Mouse (Mus musculus): ENCODE results near the gene Elp6. TPM values are rescaled to one million over a fixed set of nuclear protein-coding genes. Genes with fewer than 3 reads are reported as not detected.

Elp6 gene
- polyA plus RNA-seq, 1 experiment from 2014 or later: 22.9 TPM

GRCm38 (mm10) chr9:110287321-110287924, 17.6 kb upstream of the Elp6 start:
- no peak overlapping the region for H3K4me2 ChIP-seq
- WGBS: 67% methylated on average over 7 of the region's 7 CpGs

DNA sequence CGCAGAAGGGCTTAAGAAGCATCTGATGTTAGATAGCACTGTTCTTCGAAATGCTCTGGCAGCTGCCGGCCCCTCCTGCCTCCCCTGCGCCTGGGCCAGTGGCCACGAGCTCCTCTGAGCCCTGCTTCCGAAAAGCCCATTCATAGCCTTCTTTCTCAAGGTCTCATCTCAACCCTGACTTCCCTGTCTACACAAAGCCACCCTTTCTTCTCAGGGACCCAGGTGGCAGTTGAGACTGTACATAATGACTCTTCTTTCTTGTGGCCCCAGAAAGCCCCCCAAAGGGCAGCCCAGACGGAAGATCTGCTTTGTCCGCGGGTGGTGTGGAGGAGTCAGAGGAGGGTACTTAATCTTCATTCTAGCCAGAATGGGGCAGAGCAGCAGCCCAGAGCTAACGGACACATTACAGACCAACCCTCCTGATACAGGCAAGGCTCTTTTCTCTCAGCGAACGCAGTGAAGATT, 11.7 kb upstream of the Elp6 start:
- Histone ChIP-seq H3K36me3 (no peaks in the 10 kb centered on the region), H3K4me3 (no peak overlapping the region), H3K27ac (no peak overlapping the region), H3K9me3 (no peaks in the 10 kb centered on the region), H3K9ac (no peak overlapping the region), H3K4me1 (no peaks in the 10 kb centered on the region), H3K27me3 (no peaks in the 10 kb centered on the region), H3K4me2 (no peak overlapping the region)
- ATAC-seq (ENCODE audit: insufficient number of reproducible peaks, low FRiP score, low TSS enrichment, low read depth): no peak
- 72% methylated on average over 12 of the region's 12 CpGs for WGBS

More at GRCm38 (mm10) chr9:110287321-110287924, 17.6 kb upstream of the Elp6 start:
- Histone ChIP-seq H3K27me3 (no peaks in the 10 kb centered on the region), H3K4me3 (no peak overlapping the region), H3K27ac (no peak overlapping the region), H3K9me3 (no peaks in the 10 kb centered on the region), H3K4me1 (no peaks in the 10 kb centered on the region), H3K36me3 (no peaks in the 10 kb centered on the region), H3K9ac (no peak overlapping the region)
- no peak for ATAC-seq (ENCODE audit: insufficient number of reproducible peaks, low FRiP score, low TSS enrichment, low read depth)

DNA sequence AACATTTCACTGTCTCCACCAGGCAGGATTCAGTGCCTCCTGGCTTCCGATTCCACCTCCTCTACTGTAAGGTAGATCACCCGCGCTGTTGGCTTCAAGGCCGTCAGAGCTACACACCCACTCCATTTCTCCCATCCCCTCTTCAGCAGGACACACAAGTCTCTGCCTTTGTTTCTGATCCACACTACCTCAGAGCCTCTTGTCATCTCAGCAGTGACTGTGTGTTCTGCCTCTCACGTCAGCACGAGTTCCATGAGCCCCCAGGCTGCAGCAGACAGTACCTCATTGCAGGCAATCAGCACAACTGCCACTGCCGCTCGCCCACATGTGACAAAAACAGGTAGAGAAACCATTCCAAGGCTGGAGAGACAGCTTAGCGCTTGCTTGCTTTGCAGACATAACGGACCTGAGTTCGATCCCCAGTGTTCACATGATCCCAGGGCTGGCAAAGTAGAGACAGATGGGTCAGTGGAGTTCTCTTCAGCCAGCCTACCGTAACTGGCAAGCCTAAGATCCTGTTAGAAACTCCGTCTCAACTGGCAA, 11.0 kb upstream of the Elp6 start:
- Histone ChIP-seq H3K9ac (no peak overlapping the region), H3K4me1 (no peaks in the 10 kb centered on the region)
- 81% methylated on average over 13 of the region's 13 CpGs for WGBS

DNA sequence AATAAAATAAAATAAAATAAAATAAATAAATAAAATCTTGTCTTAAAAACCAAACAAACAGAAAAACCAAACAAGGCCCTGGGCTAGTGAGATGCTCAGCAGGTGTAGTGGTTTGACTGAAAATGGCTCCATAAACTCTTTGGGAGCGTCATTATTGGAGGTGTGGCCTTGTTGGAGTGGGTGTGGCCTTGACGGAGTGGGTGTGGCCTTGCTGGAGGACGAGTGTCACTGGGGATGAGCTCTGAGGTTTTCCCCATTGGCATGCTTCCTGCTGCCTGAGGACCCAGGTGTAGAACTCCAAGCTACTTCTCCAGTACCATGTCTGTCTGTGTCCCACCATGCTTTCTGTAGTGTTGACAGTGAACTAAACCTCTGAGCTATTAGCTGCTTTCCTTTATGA, 10.2 kb upstream of the Elp6 start:
- no peaks in the 10 kb centered on the region for H3K27me3 ChIP-seq
- no peaks in the 10 kb centered on the region for H3K36me3 ChIP-seq
- no peaks in the 10 kb centered on the region for H3K4me1 ChIP-seq
- no peak overlapping the region for H3K27ac ChIP-seq
- 38% methylated on average over 3 of the region's 3 CpGs for WGBS
- no peak overlapping the region for H3K4me2 ChIP-seq
- ATAC-seq (ENCODE audit: insufficient number of reproducible peaks, low FRiP score, low TSS enrichment, low read depth): no peak; the same call in 1 of the 2 replicates
- H3K9me3 ChIP-seq: no peaks in the 10 kb centered on the region
- H3K9ac ChIP-seq: no peak overlapping the region
- no peak overlapping the region for H3K4me3 ChIP-seq

More for the DNA sequence above, 11.0 kb upstream of the Elp6 start:
- Histone ChIP-seq H3K27me3 (no peaks in the 10 kb centered on the region), H3K9me3 (no peaks in the 10 kb centered on the region), H3K4me2 (no peak overlapping the region), H3K27ac (no peak overlapping the region), H3K4me3 (no peak overlapping the region), H3K36me3 (no peaks in the 10 kb centered on the region)
- no peak for ATAC-seq (ENCODE audit: insufficient number of reproducible peaks, low FRiP score, low TSS enrichment, low read depth)

GRCm38 (mm10) chr9:110296867-110297627, 7.9 kb upstream of the Elp6 start:
- WGBS: 4% methylated on average over 5 of the region's 5 CpGs
- Histone ChIP-seq H3K4me2 (no peak overlapping the region), H3K9me3 (no peaks in the 10 kb centered on the region), H3K9ac (no peak overlapping the region), H3K36me3 (no peaks in the 10 kb centered on the region), H3K4me1 (no peaks in the 10 kb centered on the region), H3K27me3 (no peaks in the 10 kb centered on the region), H3K4me3 (no peak overlapping the region), H3K27ac (no peak overlapping the region)
- ATAC-seq (ENCODE audit: insufficient number of reproducible peaks, low FRiP score, low TSS enrichment, low read depth): no peak

GRCm38 (mm10) chr9:110304516-110304915, 457 bp upstream of the Elp6 start:
- H3K27me3 ChIP-seq: no peaks in the 10 kb centered on the region
- 3% methylated on average over 4 of the region's 4 CpGs for WGBS
- peak overlapping the region; percentile 96 for H3K27ac ChIP-seq
- no peaks in the 10 kb centered on the region for H3K9me3 ChIP-seq
- ATAC-seq (ENCODE audit: insufficient number of reproducible peaks, low FRiP score, low TSS enrichment, low read depth): no peak
- H3K4me3 ChIP-seq: peak overlapping the region; percentile 64
- peaks cover 8% of the 10 kb centered on the region for H3K4me1 ChIP-seq
- H3K9ac ChIP-seq: peak overlapping the region; percentile 37; the same call in 1 of the 2 replicates
- H3K36me3 ChIP-seq: no peaks in the 10 kb centered on the region
- H3K4me2 ChIP-seq: peak overlapping the region; percentile 78

- ATAC-seq (ENCODE audit: insufficient number of reproducible peaks, low FRiP score, low TSS enrichment, low read depth): no peak
- Histone ChIP-seq H3K27ac (no peak overlapping the region; the same call in 1 of the 2 replicates), H3K9ac (no peak overlapping the region), H3K9me3 (no peaks in the 10 kb centered on the region), H3K4me3 (0 out of 2 replicates have a peak overlapping the region, but pooled peaks have one; percentile 64), H3K27me3 (no peaks in the 10 kb centered on the region), H3K4me2 (peak overlapping the region; percentile 48; the same call in 1 of the 2 replicates), H3K36me3 (peaks cover 14% of the 10 kb centered on the region), H3K4me1 (peaks cover 8% of the 10 kb centered on the region)
- 89% methylated on average over 5 of the region's 5 CpGs for WGBS
Observed at GRCm38 (mm10) chr9:110306371-110306770, 1.4 kb downstream of the Elp6 start.

GRCm38 (mm10) chr9:110314706-110315105, 9.7 kb downstream of the Elp6 start:
- peaks cover 74% of the 10 kb centered on the region for H3K36me3 ChIP-seq

DNA sequence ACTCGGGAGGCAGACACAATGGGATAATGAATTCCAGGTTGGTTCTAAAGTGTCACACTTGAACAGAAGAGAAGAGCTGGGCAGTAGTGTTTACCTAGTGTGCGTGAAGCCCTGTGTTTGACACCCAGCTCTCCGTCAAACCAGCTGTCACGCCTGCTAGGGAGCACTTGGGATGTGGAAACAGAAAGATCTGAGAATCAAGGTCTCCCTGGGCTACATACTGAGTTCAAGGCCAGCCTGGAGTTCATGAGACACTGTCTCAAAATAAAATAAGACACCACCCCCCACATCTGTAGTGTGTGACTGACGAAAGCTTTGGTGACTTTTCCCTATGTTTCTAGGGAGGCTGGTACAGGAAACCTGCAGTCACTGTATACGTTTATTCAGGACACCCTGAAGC, 10.4 kb downstream of the Elp6 start:
- H3K9ac ChIP-seq: no peak overlapping the region
- WGBS: 84% methylated on average over 6 of the region's 6 CpGs
- no peak overlapping the region for H3K27ac ChIP-seq
- no peak for ATAC-seq (ENCODE audit: insufficient number of reproducible peaks, low FRiP score, low TSS enrichment, low read depth)
- H3K9me3 ChIP-seq: no peaks in the 10 kb centered on the region
- no peak overlapping the region for H3K4me2 ChIP-seq
- H3K27me3 ChIP-seq: no peaks in the 10 kb centered on the region
- no peak overlapping the region for H3K4me3 ChIP-seq
- H3K36me3 ChIP-seq: peaks cover 75% of the 10 kb centered on the region
- H3K4me1 ChIP-seq: no peaks in the 10 kb centered on the region

More at GRCm38 (mm10) chr9:110314706-110315105, 9.7 kb downstream of the Elp6 start:
- Histone ChIP-seq H3K27ac (no peak overlapping the region), H3K9me3 (no peaks in the 10 kb centered on the region), H3K4me3 (no peak overlapping the region), H3K27me3 (no peaks in the 10 kb centered on the region), H3K4me1 (no peaks in the 10 kb centered on the region), H3K4me2 (no peak overlapping the region), H3K9ac (no peak overlapping the region)
- ATAC-seq (ENCODE audit: insufficient number of reproducible peaks, low FRiP score, low TSS enrichment, low read depth): no peak
- 79% methylated on average over 5 of the region's 5 CpGs for WGBS

- no peaks in the 10 kb centered on the region for H3K4me1 ChIP-seq
- no peaks in the 10 kb centered on the region for H3K27me3 ChIP-seq
- H3K27ac ChIP-seq: no peak overlapping the region
- H3K9me3 ChIP-seq: no peaks in the 10 kb centered on the region
- WGBS: 94% methylated on average over 8 of the region's 8 CpGs
- H3K4me2 ChIP-seq: no peak overlapping the region
- peaks cover 75% of the 10 kb centered on the region for H3K36me3 ChIP-seq
- ATAC-seq (ENCODE audit: insufficient number of reproducible peaks, low FRiP score, low TSS enrichment, low read depth): no peak
- no peak overlapping the region for H3K4me3 ChIP-seq
- H3K9ac ChIP-seq: no peak overlapping the region
Observed at GRCm38 (mm10) chr9:110315904-110316303, 10.9 kb downstream of the Elp6 start.

GRCm38 (mm10) chr9:110316503-110316902, 11.5 kb downstream of the Elp6 start:
- Histone ChIP-seq H3K4me2 (no peak overlapping the region), H3K4me1 (no peaks in the 10 kb centered on the region), H3K36me3 (peaks cover 76% of the 10 kb centered on the region), H3K27ac (no peak overlapping the region), H3K9me3 (no peaks in the 10 kb centered on the region), H3K4me3 (no peak overlapping the region), H3K9ac (no peak overlapping the region), H3K27me3 (no peaks in the 10 kb centered on the region)
- ATAC-seq (ENCODE audit: insufficient number of reproducible peaks, low FRiP score, low TSS enrichment, low read depth): no peak
- WGBS: 95% methylated on average over 8 of the region's 8 CpGs

DNA sequence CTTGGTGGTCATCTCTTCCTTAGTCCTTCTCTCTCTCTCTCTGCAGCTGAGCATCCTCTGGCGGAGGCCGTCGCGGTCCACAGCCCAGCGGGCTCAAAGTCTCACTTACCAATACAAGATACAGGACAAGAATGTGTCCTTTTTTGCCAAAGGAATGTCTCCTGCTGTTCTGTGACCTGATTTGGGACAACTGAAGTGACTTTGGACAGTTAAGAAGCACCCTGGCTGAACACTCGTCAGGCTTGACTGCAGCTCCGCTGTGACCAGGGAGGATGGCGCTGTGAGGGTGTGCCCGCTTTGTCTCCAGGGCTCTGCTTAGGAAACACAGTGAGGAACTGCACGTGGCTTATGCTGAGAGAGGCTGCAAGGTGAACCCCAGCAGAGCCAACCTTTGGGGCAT, 15.8 kb downstream of the Elp6 start:
- 91% methylated on average over 10 of the region's 10 CpGs for WGBS
- no peak overlapping the region for H3K4me3 ChIP-seq
- no peaks in the 10 kb centered on the region for H3K4me1 ChIP-seq
- no peaks in the 10 kb centered on the region for H3K9me3 ChIP-seq
- H3K27me3 ChIP-seq: no peaks in the 10 kb centered on the region
- no peak overlapping the region for H3K9ac ChIP-seq
- ATAC-seq (ENCODE audit: insufficient number of reproducible peaks, low FRiP score, low TSS enrichment, low read depth): no peak
- H3K36me3 ChIP-seq: peaks cover 44% of the 10 kb centered on the region
- H3K4me2 ChIP-seq: no peak overlapping the region
- H3K27ac ChIP-seq: no peak overlapping the region

All from limb, embryonic 15.5 days (tissue).